Mouse (Mus musculus): ENCODE data around the gene Cdc6.

GRCm38 (mm10) chr11:98942555-98942922 lies 34.9 kb downstream of the Cdc6 start:
- TF ChIP-seq POLR2A (IDR thresholded peaks at IDR 0.05; ENCODE audit: control insufficient read depth, extremely low read depth, insufficient read depth, low read length, poor library complexity) (no peak), CTCF (IDR thresholded peaks at IDR 0.05; ENCODE audit: borderline replicate concordance, control insufficient read depth, extremely low read depth, insufficient read depth, low read length, poor library complexity) (no peak)
